8 mouse cellular contexts compared by ENCODE assay signal in genomic region chr1:192822652-192823525, GRCm38 (mm10). TPM values are rescaled to one million over a fixed set of nuclear protein-coding genes. Genes with fewer than 3 reads are reported as not detected.
DNase-seq lines count a peak whose midpoint lies in the region; ATAC-seq lines count a peak whose summit lies in the region.
"Had no signal": no experiment of that assay in that cellular context is flagged by ENCODE, and none has a peak within 500 bp of the region (broad histone marks: within the 10 kb centered on the region; RNA-seq: fewer than 3 reads in every experiment).

No protein-coding gene starts in this region.

- peak; percentile 86 for DNase-seq in adipocyte (ENCODE audit: low spot score)
- peak; percentile 68 for DNase-seq in embryo, embryonic 10.5 days (ENCODE audit: low spot score)
- peak; percentile 99 for DNase-seq in heart, adult 11 months
- DNase-seq in midbrain, embryonic 10.5 days (ENCODE audit: low spot score) = no peak
- no peak for DNase-seq in thymus, postnatal 36 days
- DNase-seq in right cerebral cortex, postnatal 25 days = no peak

- peak overlapping the region; percentile 71 for H3K27ac ChIP-seq in intestine, embryonic 16.5 days (ENCODE audit: low read length)
- peak overlapping the region; percentile 74 for H3K27ac ChIP-seq in midbrain, embryonic 10.5 days (replicated peaks)
- H3K27ac ChIP-seq: liver, embryonic 15.5 days had no signal

- no peak overlapping the region for H3K4me3 ChIP-seq in intestine, embryonic 16.5 days (ENCODE audit: low read length)
- H3K4me3 ChIP-seq in midbrain, embryonic 10.5 days = no peak overlapping the region
- H3K4me3 ChIP-seq: liver, embryonic 15.5 days had no signal

- H3K36me3 ChIP-seq in intestine, embryonic 16.5 days (ENCODE audit: control insufficient read depth, insufficient read depth, low read length) = no peaks in the 10 kb centered on the region
- no peaks in the 10 kb centered on the region for H3K36me3 ChIP-seq in midbrain, embryonic 10.5 days
- H3K36me3 ChIP-seq: liver, embryonic 15.5 days had no signal

- no peaks in the 10 kb centered on the region for H3K27me3 ChIP-seq in intestine, embryonic 16.5 days (replicated peaks; ENCODE audit: control insufficient read depth, insufficient read depth, low read length)
- peaks cover 47% of the 10 kb centered on the region for H3K27me3 ChIP-seq in midbrain, embryonic 10.5 days (ENCODE audit: low read depth, poor library complexity, severe bottlenecking)
- H3K27me3 ChIP-seq: liver, embryonic 15.5 days had no signal

- H3K4me2 ChIP-seq in intestine, embryonic 16.5 days (ENCODE audit: low read depth, low read length) = no peak overlapping the region
- H3K4me2 ChIP-seq: liver, embryonic 15.5 days had no signal

- no peaks in the 10 kb centered on the region for H3K9me3 ChIP-seq in intestine, embryonic 16.5 days (ENCODE audit: control insufficient read depth, low read length)
- H3K9me3 ChIP-seq in midbrain, embryonic 10.5 days (replicated peaks) = no peaks in the 10 kb centered on the region
- H3K9me3 ChIP-seq: liver, embryonic 15.5 days had no signal

- 0 out of 2 replicates have a peak overlapping the region, but pooled peaks have one; percentile 28 for H3K9ac ChIP-seq in intestine, embryonic 16.5 days (ENCODE audit: low read depth, low read length)
- H3K9ac ChIP-seq: liver, embryonic 15.5 days had no signal

- peaks cover 15% of the 10 kb centered on the region for H3K4me1 ChIP-seq in intestine, embryonic 16.5 days (ENCODE audit: control insufficient read depth, insufficient read depth, low read length)
- H3K4me1 ChIP-seq in midbrain, embryonic 10.5 days = peaks cover 22% of the 10 kb centered on the region

- peak; percentile 51; the same call in 1 of the 2 replicates for ATAC-seq in intestine, embryonic 16.5 days

- WGBS in intestine, embryonic 16.5 days = 23% methylated on average over 13 of the region's 13 CpGs
- 41% methylated on average over 13 of the region's 13 CpGs for WGBS in midbrain, embryonic 10.5 days

RNA-seq across cellular contexts. Expression of gene Sertad4, which starts 32.7 kb away (rescaled TPM):
- polyA plus RNA-seq in intestine, embryonic 16.5 days (2015; fragmentation: Nextera tagmentation; extraction: Ambion mirVana) = 2.4 and 3.0 TPM in 2 replicates
- polyA plus RNA-seq in midbrain, embryonic 10.5 days (2016; fragmentation: Nextera tagmentation; extraction: Ambion mirVana) = 8.3 and 11.4 TPM in 2 replicates

RNA-seq across cellular contexts. Expression of gene Hhat, which starts 51.9 kb away (rescaled TPM):
- 8.8 and 9.6 TPM in 2 replicates for polyA plus RNA-seq in intestine, embryonic 16.5 days (2015; fragmentation: Nextera tagmentation; extraction: Ambion mirVana)
- polyA plus RNA-seq in midbrain, embryonic 10.5 days (2016; fragmentation: Nextera tagmentation; extraction: Ambion mirVana) = 8.0 and 8.2 TPM in 2 replicates

Comparison
In these comparisons a context has a peak if more than half of its experiments do, and no peak if none do; other contexts are left out.
1. DNase-seq: peak in adipocyte (single experiment), embryo, embryonic 10.5 days (single experiment) and heart, adult 11 months (single experiment); none in midbrain, embryonic 10.5 days (single experiment), thymus, postnatal 36 days (0 of 2) and right cerebral cortex, postnatal 25 days (single experiment).